Mouse (Mus musculus) lung, postnatal 14 days (tissue): Measurements from ENCODE around the gene 4930415O20Rik.

Experiments used
- DNase-seq: peaks from one replicate; pipeline ENCODE4 v3.0.0; 2021

4930415O20Rik gene

GRCm38 (mm10) chr15:98633822-98634470, 63.1 kb downstream of the 4930415O20Rik start:
- no peak for DNase-seq

GRCm38 (mm10) chr15:98634541-98635081, 63.8 kb downstream of the 4930415O20Rik start:
- DNase-seq: peak; percentile 84

- DNase-seq: no peak
Observed at GRCm38 (mm10) chr15:98635291-98635841, 64.6 kb downstream of the 4930415O20Rik start.

GRCm38 (mm10) chr15:98636517-98636916, 65.7 kb downstream of the 4930415O20Rik start:
- DNase-seq: no peak

GRCm38 (mm10) chr15:98637155-98637554, 66.4 kb downstream of the 4930415O20Rik start:
- DNase-seq: no peak
